Comparison of ENCODE assay signal across 15 mouse cellular contexts in genomic region chr5:53151379-53151960, GRCm38 (mm10).
"Had no signal": no experiment of that assay in that cellular context is flagged by ENCODE, and none has a peak within 500 bp of the region (broad histone marks: within the 10 kb centered on the region; RNA-seq: fewer than 3 reads in every experiment).

No protein-coding gene starts in this region.

- H3K27me3 ChIP-seq: kidney, embryonic 15.5 days; liver, embryonic 15.5 days; neural tube, embryonic 13.5 days had no signal

- H3K4me1 ChIP-seq: liver, embryonic 15.5 days had no signal

- DNase-seq: kidney, adult 2 months; kidney, postnatal 25 days; lung, adult 2 months; lung, postnatal 4 days; right cerebral cortex, adult 18-20 months; right cerebral cortex, postnatal 25 days had no signal

- H3K4me2 ChIP-seq: kidney, embryonic 15.5 days; liver, embryonic 11.5 days; liver, embryonic 15.5 days; midbrain, embryonic 11.5 days; neural tube, embryonic 13.5 days had no signal

- H3K9me3 ChIP-seq: kidney, embryonic 15.5 days; limb, embryonic 10.5 days; liver, embryonic 15.5 days; neural tube, embryonic 13.5 days had no signal

- H3K9ac ChIP-seq: kidney, embryonic 15.5 days; liver, embryonic 15.5 days; neural tube, embryonic 13.5 days had no signal

- H3K4me3 ChIP-seq: kidney, embryonic 15.5 days; limb, embryonic 10.5 days; liver, embryonic 15.5 days; neural tube, embryonic 13.5 days had no signal

- ATAC-seq: lung, postnatal 0 days; midbrain, embryonic 16.5 days had no signal

- H3K36me3 ChIP-seq: limb, embryonic 10.5 days; liver, embryonic 15.5 days; neural tube, embryonic 13.5 days had no signal

- H3K27ac ChIP-seq: kidney, embryonic 15.5 days; limb, embryonic 10.5 days; liver, embryonic 15.5 days; neural tube, embryonic 13.5 days; stomach, postnatal 0 days had no signal
